Mouse (Mus musculus) olfactory bulb, adult 2 months (tissue): ENCODE measurements around the gene Ugt2b36.

Experiments used
- CTCF ChIP-seq: fragments of 200-500 bp; IDR thresholded peaks from 2 replicates; pipeline ENCODE4 v1.5.1; 2012; ENCODE audit warnings: low read depth, mild to moderate bottlenecking, low read length, moderate library complexity; ENCODE audit not compliant: insufficient read depth
- POLR2A ChIP-seq: fragments of 200-500 bp; IDR thresholded peaks from 2 replicates; pipeline ENCODE4 v1.6.1; 2012; ENCODE audit warnings: mild to moderate bottlenecking, low read depth, low read length, moderate library complexity; ENCODE audit not compliant: insufficient read depth

GRCm38 (mm10) chr5:87027359-87027758, 65.0 kb downstream of the Ugt2b36 start:
- TF ChIP-seq POLR2A (no peak), CTCF (no peak)
